Mouse (Mus musculus): ENCODE measurements around the gene Gm5475. TPM values are rescaled to one million over a fixed set of nuclear protein-coding genes. Genes with fewer than 3 reads are reported as not detected.

Gm5475 gene
- total RNA-seq, 1 experiment from 2014 or later: not detected

GRCm38 (mm10) chr15:100449495-100449894 is 27.5 kb downstream of the Gm5475 start:
- DNase-seq: no peak

DNA sequence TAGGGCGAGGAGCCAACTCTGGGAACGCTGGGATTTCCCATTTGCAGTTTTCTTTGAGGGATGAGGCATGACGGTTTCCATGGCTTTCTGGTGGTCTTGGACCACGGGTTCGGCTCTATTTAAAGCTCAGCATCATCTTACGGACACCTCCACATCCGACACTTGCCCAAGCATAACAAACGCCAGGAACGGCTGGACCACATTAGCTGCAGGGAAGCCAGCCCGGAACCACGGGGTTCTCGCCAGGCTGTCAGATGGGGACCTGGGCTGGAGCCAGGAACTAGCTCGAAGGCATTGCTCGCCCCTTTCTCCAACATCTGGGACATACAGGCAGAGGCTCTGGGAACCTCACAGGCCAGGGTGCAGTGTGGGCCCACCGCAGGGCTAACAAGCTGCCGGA is 29.3 kb downstream of the Gm5475 start:
- DNase-seq: no peak

GRCm38 (mm10) chr15:100452486-100452885 is 30.5 kb downstream of the Gm5475 start:
- no peak for DNase-seq

DNA sequence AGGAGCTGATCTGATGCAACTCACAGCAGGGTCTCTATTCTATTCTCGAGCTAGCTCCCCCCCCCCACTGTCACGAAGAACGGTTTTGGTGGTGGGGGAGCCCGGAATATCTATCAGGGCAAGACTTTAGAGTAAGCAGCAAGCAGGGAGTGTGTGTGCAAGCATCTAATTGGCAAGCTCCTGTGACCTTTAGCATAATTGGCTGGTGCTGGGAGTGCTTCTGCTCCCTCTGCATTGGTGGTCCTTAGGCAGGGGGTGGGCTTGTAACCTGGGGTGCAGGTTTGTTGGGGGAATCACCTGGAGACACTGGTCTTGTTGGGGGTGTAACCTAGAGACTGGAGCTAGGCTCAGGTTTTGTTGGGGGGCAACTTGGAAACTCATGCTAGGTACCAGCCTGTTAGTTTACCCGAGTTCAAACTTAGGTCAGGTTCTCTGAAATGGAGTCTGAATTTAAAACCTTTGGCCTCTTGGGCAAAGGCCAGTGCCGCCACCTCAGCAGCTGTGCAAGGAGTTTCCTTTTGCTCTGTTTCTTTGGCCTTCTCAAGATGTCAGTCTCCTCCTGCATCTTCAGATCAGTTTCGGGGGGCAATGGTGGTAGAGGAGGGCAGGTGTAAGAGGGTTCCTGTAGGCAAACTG is 34.5 kb downstream of the Gm5475 start:
- no peak for DNase-seq

- DNase-seq: peak; percentile 78
Observed at GRCm38 (mm10) chr15:100457340-100457739, 35.4 kb downstream of the Gm5475 start.

GRCm38 (mm10) chr15:100458055-100458454 is 36.1 kb downstream of the Gm5475 start:
- peak; percentile 77 for DNase-seq

DNA sequence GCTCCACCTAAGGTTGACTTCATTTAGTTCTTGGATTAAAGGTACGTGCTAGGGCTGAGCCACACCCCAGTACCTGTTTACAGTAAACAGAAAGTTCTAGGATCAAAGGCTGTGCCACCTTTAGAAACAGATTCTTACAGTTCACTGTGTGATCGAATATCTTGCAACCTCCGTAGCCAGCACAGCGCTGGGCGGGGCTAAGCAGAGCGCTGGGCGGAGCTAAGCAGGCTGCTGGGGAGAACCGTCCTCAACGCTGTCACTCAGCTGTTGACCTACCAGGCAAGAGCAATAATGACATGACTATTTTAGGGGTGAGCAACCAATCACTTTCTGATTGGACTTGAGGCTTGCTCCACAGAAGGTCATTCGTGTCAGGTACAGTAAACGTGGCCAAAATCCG is 39.0 kb downstream of the Gm5475 start:
- DNase-seq: peak; percentile 46

GRCm38 (mm10) chr15:100461646-100462045 is 39.7 kb downstream of the Gm5475 start:
- DNase-seq: no peak

DNA sequence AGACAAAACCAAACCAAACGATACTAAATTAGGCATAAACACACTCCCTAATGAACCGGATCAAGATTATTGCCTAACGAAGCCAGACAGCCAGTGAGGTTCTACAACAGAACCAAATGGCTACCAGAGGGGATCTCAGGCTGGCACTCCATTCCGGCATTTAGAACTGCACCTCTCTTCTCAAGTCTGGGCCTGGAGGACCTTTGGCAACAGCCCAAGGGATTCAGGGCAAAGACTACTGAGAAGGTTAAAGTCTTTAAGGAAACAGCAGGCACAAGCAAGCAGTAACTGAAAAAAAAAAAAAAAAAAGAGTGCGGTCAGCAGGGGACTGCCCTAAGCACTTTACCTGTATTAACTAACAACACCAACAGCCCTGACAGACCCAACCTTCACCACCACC is 40.1 kb downstream of the Gm5475 start:
- DNase-seq: no peak

DNA sequence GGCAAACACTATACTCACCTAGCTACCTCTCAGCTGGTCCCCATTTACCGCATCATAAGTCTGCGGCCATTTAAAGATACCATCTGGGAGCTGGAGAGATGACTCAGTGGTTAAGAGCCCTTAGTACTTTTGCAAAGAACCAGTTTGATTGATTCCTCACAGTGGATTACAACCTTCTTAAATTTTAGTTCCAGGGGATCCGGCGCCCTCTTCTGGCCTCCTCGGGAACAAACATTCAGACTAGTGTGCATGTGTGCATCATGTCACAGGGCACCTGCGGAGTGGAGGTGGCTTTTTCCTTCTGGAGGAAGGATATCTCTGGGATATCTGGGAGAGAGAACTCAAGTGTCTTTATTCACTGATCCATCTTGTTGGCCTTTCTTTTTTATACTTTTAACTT is 41.8 kb downstream of the Gm5475 start:
- peak; percentile 75 for DNase-seq

DNA sequence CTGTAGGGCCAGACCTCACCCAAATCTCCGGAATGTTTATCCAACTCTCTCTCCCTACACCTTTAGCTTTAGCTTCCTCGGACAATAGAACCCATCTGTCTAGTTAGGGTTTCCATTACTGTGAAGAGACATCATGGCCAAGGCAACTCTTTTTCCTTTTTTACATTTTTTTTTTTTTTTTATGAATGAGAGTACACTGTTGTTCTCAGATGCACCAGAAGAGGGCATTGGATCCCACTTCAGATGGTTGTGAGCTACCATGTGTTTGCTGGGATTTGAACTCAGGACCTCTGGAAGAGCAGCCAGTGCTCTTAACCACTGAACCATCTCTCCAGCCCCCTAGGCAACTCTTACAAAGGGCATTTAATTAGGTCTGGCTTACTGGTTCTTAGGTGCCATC is 43.5 kb downstream of the Gm5475 start:
- DNase-seq: no peak

DNA sequence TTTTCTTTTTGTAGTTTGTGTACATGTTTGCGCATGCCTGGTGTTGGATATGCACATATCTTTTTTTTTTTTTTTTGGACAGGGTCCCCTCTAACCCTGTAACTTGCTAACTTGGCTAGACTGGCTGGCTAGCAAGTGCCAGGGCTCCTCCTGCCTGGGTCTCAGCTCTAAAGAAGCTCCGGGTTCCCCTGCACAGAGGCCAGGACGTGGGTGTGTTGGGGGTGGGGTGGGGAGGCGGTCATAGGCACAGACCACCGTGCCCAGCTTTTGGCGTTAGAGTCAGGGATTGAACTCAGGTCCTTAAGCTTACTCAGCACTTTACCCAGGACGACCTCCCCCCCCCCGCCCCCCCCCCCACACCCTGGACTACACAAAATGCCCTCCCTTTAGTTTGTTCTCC is 45.8 kb downstream of the Gm5475 start:
- no peak for DNase-seq

DNA sequence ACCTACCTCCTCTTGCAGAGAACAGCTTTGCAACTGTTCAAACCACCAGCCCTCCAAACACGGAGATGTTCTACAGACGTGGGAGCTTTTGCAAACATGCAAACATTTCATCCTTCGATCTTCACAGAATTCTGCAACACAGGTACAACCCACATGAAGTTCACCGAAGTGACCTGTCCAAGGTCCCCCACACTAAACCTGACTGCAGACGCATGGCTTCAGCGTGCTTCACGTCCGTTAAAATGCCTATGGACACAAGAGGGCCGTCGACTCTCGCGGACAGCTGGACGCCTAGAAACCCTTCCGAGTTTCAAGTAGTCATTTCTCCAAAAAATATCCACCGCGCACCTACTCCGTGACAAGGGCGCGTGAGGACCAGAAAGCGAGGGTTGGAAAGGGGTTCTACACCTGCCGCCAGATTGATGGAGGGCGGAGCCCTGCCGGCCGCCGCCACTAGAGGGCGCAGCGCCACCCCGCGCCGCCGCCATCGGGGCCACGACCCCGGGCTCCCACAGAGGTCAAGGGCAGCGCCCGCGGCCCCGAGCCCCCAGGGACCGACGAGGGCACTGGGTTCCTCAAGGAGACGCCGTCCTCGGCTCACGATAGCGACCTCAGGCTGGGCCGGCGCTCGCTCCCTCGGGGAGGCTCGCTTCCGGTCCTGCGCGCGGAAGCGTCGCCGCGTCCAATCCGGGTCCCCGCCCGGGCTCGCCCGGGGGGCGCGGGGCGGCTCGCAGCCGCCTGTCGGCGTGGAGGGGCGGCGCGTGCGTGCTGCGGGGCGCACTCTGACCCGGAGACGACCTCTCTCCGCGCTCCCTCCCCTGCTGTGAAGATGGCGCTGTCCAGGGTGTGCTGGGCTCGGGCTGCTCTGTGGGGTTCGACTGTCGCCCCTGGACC is 46.6 kb downstream of the Gm5475 start, which contains the start of gene Letmd1:
TSS of gene Letmd1 (plus strand) at position 729 of the 894 bp plus-strand sequence.
- DNase-seq: peak; percentile 91

GRCm38 (mm10) chr15:100469189-100469545 is 47.2 kb downstream of the Gm5475 start:
- DNase-seq: no peak

DNA sequence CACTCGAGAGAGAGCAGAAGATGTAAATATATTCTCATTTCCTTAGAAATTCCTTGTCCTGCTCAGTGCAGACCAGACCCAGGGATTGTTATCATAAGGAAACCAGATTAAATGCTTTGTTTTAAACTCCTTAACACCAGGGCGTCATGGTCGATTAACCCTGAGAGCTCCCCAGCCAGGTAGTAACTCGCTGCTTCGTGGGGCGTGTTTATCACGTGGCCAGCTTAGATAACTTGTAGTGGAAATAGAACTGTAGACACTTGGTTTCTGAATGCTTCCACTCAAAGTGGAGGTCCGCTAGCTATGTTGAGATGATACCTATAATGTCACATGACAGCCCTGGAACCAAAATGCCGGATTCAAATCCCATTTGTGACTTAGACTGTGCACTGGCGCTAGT is 48.1 kb downstream of the Gm5475 start:
- DNase-seq: no peak

DNA sequence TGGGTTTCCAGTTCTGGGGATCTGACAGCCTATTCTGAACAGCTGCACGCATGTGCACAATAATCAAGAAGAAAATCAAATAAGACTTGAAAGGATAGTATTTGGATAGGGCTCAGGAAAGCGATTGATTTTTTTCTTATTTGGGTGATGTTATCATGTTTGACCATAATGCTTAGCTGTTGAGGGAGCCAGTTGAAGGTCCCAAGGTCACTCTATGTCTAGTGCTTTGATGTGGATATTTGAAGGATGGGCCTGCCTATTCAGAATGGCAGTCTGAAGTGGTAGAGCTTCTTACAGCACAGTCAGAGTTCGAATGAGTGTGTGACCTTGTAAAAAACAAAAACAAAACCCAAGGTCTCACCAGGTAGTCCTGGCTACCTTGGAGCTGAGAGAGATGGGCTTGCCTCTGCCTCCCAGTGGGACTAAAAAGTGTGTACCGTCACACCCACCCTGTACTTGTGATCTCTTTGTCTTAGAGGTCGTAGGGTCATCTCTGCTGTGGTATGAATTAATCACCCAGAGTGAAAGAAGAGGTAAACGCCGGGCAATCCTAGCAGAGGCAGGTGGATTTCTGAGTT is 52.1 kb downstream of the Gm5475 start:
- DNase-seq: no peak

Other genes starting within 250 kb of the Gm5475 start
- gene Atf1, start 194.3 kb upstream of the Gm5475 start, total RNA-seq (2021): 70.7 and 78.1 TPM in 2 replicates
- not detected in 2 replicates for gene Tmprss12, start 141.3 kb upstream of the Gm5475 start, total RNA-seq (2021)
- gene Mettl7a1, start 118.0 kb upstream of the Gm5475 start, total RNA-seq (2021): 76.6 and 111 TPM in 2 replicates
- gene Mettl7a3, start 87.2 kb upstream of the Gm5475 start, total RNA-seq (2021): not detected in 2 replicates
- gene Methig1, start 69.0 kb upstream of the Gm5475 start, total RNA-seq (2021): 0.64 TPM in 1 of 2 replicates, not detected in the other
- 1.0 and 2.4 TPM in 2 replicates for gene Mettl7a2, start 68.9 kb upstream of the Gm5475 start, total RNA-seq (2021)
- 1.2 TPM in 1 of 2 replicates, not detected in the other for gene Higd1c, start 57.6 kb upstream of the Gm5475 start, total RNA-seq (2021)
- gene Slc11a2, start 2.9 kb downstream of the Gm5475 start, total RNA-seq (2021): 105 and 111 TPM in 2 replicates
- 123 and 143 TPM in 2 replicates for gene Letmd1, start 46.9 kb downstream of the Gm5475 start, total RNA-seq (2021)
- 6.8 and 8.2 TPM in 2 replicates for gene Csrnp2, start 73.3 kb downstream of the Gm5475 start, total RNA-seq (2021)
- gene Tfcp2, start 129.9 kb downstream of the Gm5475 start, total RNA-seq (2021): 27.9 and 31.3 TPM in 2 replicates
- gene Pou6f1, start 177.8 kb downstream of the Gm5475 start, total RNA-seq (2021): 18.3 and 20.5 TPM in 2 replicates
- gene Dazap2, start 193.2 kb downstream of the Gm5475 start, total RNA-seq (2021): 234 and 249 TPM in 2 replicates
- 37.9 and 39.0 TPM in 2 replicates for gene Smagp, start 214.8 kb downstream of the Gm5475 start, total RNA-seq (2021)
- gene Bin2, start 247.4 kb downstream of the Gm5475 start, total RNA-seq (2021): 1.3 and 1.8 TPM in 2 replicates